Mouse (Mus musculus): Measurements from ENCODE around the gene Syvn1. TPM values are rescaled to one million over a fixed set of nuclear protein-coding genes. Genes with fewer than 3 reads are reported as not detected.

Gene Syvn1
- total and polyA plus RNA-seq, 3 experiments = 14.3 to 55.0 TPM; not detected in 1

- no peak overlapping the region for H3K4me3 ChIP-seq (ENCODE audit: control insufficient read depth in 1 of 2, insufficient read depth in 1 of 2, low read depth in 2 of 2, low read length in 2 of 2)
- no peaks in the 10 kb centered on the region for H3K9me3 ChIP-seq (replicated peaks; ENCODE audit: insufficient read depth, low read length)
- DNase-seq (ENCODE audit: low read depth, low spot score) = no peak
- H3K36me3 ChIP-seq (ENCODE audit: control insufficient read depth in 1 of 2, insufficient read depth in 2 of 2, low read length in 2 of 2) = peaks cover 0 to 5% of the 10 kb centered on the region in 2 experiments; a peak in 2 of 4 replicates
- no peak overlapping the region for H3K9ac ChIP-seq (ENCODE audit: control insufficient read depth, low read depth, low read length, poor library complexity, severe bottlenecking)
- H3K79me2 ChIP-seq (ENCODE audit: control insufficient read depth, insufficient read depth, low read length, poor library complexity) = no peaks in the 10 kb centered on the region
- H3K27me3 ChIP-seq (ENCODE audit: control insufficient read depth in 1 of 2, insufficient read depth in 2 of 2, low read length in 2 of 2) = peaks cover under 1 to 2% of the 10 kb centered on the region in 2 experiments; a peak in 3 of 4 replicates
- peaks cover 0 to under 1% of the 10 kb centered on the region in 2 experiments; a peak in 1 of 4 replicates for H3K4me1 ChIP-seq (ENCODE audit: control insufficient read depth in 1 of 2, insufficient read depth in 2 of 2, low read length in 2 of 2)
- no peak overlapping the region for H3K27ac ChIP-seq (ENCODE audit: control insufficient read depth, low read depth, low read length)
- TF ChIP-seq SIN3A (IDR thresholded peaks at IDR 0.05; ENCODE audit: low read length) (no peak), ETS1 (IDR thresholded peaks at IDR 0.05; ENCODE audit: low read depth, low read length) (no peak), MEF2A (IDR thresholded peaks at IDR 0.05; ENCODE audit: extremely low read depth, insufficient replicate concordance, low read depth, low read length, poor library complexity, severe bottlenecking) (no peak), USF1 (IDR thresholded peaks at IDR 0.05; ENCODE audit: low read depth, low read length) (no peak), NRF1 (IDR thresholded peaks at IDR 0.05; ENCODE audit: insufficient read depth, low read depth, low read length, poor library complexity, severe bottlenecking) (no peak), NELFE (IDR thresholded peaks at IDR 0.05; ENCODE audit: low read depth, low read length) (no peak), MAFK (IDR thresholded peaks at IDR 0.05; ENCODE audit: borderline replicate concordance, low read depth, low read length) (no peak), HCFC1 (IDR thresholded peaks at IDR 0.05; ENCODE audit: low read depth, low read length) (no peak), ELF1 (IDR thresholded peaks at IDR 0.05; ENCODE audit: low read depth, low read length) (no peak)
Observed at GRCm38 (mm10) chr19:6023059-6023458, 23.3 kb upstream of the Syvn1 start.

DNA sequence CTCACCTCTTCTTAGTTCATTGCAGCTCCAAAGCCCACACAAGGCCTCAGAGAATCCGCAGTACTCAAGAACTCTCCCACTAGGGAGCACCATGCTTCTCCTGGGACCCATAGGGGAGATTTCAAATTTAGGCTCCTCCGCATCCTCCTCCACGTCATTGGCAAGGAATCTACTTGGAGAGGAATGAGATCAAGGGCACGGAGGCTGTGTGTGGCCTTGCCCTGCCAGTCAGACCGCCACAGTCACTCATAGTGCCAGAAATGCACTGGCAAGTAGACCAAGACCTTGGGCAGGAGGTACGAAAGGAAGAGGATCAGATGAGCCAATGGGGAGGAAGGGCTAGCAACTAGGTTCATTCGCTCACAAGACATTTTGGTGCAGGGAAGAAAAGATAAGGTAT is 22.4 kb upstream of the Syvn1 start:
- TF ChIP-seq CHD2 (IDR thresholded peaks at IDR 0.05; ENCODE audit: low read length) (no peak), HCFC1 (IDR thresholded peaks at IDR 0.05; ENCODE audit: low read depth, low read length) (no peak), USF2 (IDR thresholded peaks at IDR 0.05; ENCODE audit: borderline replicate concordance in 1 of 2, insufficient read depth in 1 of 2, low read depth in 1 of 2, low read length in 2 of 2) (no peak), ZNF384 (IDR thresholded peaks at IDR 0.05; ENCODE audit: low read depth, low read length) (no peak), MAX (IDR thresholded peaks at IDR 0.05; ENCODE audit: low read length) (no peak), ZKSCAN1 (IDR thresholded peaks at IDR 0.05; ENCODE audit: low read depth, low read length) (no peak), MYC (IDR thresholded peaks at IDR 0.05; ENCODE audit: low read depth, low read length) (no peak), MEF2A (IDR thresholded peaks at IDR 0.05; ENCODE audit: extremely low read depth, insufficient replicate concordance, low read depth, low read length, poor library complexity, severe bottlenecking) (no peak)
- DNase-seq (ENCODE audit: low read depth, low spot score) = no peak
- no peaks in the 10 kb centered on the region for H3K9me3 ChIP-seq (replicated peaks; ENCODE audit: insufficient read depth, low read length)
- H3K4me3 ChIP-seq (ENCODE audit: control insufficient read depth in 1 of 2, insufficient read depth in 1 of 2, low read depth in 2 of 2, low read length in 2 of 2) = no peak overlapping the region
- H3K9ac ChIP-seq (ENCODE audit: control insufficient read depth, low read depth, low read length, poor library complexity, severe bottlenecking) = no peak overlapping the region
- no peaks in the 10 kb centered on the region for H3K36me3 ChIP-seq (ENCODE audit: control insufficient read depth in 1 of 2, insufficient read depth in 2 of 2, low read length in 2 of 2)
- no peak overlapping the region for H3K27ac ChIP-seq (ENCODE audit: control insufficient read depth, low read depth, low read length)
- H3K27me3 ChIP-seq (ENCODE audit: control insufficient read depth in 1 of 2, insufficient read depth in 2 of 2, low read length in 2 of 2) = peaks cover 2% of the 10 kb centered on the region in 2 experiments; a peak in 3 of 4 replicates
- H3K4me1 ChIP-seq (ENCODE audit: control insufficient read depth in 1 of 2, insufficient read depth in 2 of 2, low read length in 2 of 2) = no peaks in the 10 kb centered on the region
- no peaks in the 10 kb centered on the region for H3K79me2 ChIP-seq (ENCODE audit: control insufficient read depth, insufficient read depth, low read length, poor library complexity)
